Mouse (Mus musculus): ENCODE results near the gene Ift140. TPM values are rescaled to one million over a fixed set of nuclear protein-coding genes. Genes with fewer than 3 reads are reported as not detected.
A peak's percentile ranks its signal among the peaks of the same experiment; 100 is the strongest.

Ift140 gene
- polyA plus RNA-seq, 1 experiment from 2014 or later = 16.9 TPM

DNA sequence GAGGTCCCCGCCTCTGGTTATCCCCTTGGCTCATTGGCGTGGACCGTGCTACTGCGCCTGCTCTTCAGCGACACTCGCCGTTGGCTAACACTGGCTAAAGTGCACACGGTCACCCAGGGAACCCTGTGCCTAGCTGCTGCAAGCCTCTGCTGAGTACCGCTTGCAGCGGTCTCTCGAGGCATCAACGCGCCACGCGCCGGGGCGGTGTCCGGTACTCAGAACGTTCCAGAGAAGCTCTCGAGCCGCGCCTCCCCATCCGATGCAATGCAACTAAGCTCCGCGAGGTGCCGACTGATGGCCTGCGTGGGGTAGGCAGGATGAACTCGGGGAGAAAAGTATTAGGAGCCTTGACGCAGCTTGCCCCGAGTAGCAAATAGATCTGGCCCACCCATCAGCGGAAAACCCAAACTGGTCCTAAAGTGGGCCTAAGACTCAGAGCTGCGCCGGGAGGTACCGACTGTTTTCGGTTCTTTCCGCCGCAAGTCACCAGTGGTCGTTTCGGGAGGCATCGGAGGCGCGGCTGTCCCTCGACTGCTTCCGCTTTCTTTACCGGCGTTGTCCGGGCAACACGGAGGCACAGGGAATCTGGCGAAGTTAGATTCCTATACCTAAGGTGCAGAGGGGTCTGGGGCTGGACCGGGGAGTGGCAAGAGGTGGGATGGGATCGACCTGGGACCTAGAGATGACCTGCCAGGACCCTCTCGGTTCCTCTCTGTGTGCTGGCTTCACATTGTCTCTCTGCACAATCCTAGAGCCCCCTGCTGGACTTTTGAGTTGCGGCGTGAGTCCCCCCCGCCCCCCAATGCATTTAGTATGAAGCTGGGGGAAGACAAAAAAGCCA lies 627 bp downstream of the Ift140 start:
- Histone ChIP-seq H3K9ac (ENCODE audit: low read length) (peak overlapping the region; percentile 66), H3K4me1 (replicated peaks; ENCODE audit: control insufficient read depth, insufficient read depth, low read length) (peaks cover 14% of the 10 kb centered on the region), H3K9me3 (ENCODE audit: control insufficient read depth, low read length) (no peaks in the 10 kb centered on the region), H3K36me3 (ENCODE audit: control insufficient read depth, insufficient read depth, low read length) (peaks cover 18% of the 10 kb centered on the region), H3K4me2 (ENCODE audit: low read length) (peak overlapping the region; percentile 81), H3K27ac (ENCODE audit: low read depth) (peak overlapping the region; percentile 76), H3K4me3 (ENCODE audit: low read depth, low read length) (peak overlapping the region; percentile 100), H3K27me3 (replicated peaks; ENCODE audit: control insufficient read depth, insufficient read depth, low read length) (no peaks in the 10 kb centered on the region)
- DNase-seq (ENCODE audit: low spot score) = peak; percentile 77
- WGBS = under 1% methylated on average over 55 of the region's 55 CpGs
- ATAC-seq (replicated peaks; ENCODE audit: low FRiP score, low TSS enrichment, low read depth) = peak; percentile 82

DNA sequence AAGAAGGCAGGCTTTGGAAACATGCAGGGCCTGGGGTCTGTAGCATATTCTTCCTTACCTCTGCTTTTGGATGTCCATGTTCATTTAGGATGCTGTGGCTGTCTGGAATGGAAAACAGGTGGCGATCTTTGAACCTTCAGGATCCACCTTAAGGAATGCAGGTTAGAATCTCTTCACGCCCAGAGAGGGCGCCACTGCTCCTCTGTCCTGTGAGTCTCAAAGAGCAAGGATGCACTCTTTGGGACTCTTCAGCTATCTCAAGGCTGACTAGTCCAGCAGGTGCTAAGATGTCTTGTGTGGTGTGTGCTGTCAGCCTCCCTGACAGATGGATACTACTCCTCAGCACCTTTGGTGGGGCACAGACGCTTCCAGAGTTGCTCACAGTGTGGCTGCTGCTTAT lies 20.3 kb downstream of the Ift140 start:
- DNase-seq (ENCODE audit: low spot score) = no peak

GRCm38 (mm10) chr17:25044879-25045278 lies 29.0 kb downstream of the Ift140 start:
- no peak for ATAC-seq (replicated peaks; ENCODE audit: low FRiP score, low TSS enrichment, low read depth)
- no peaks in the 10 kb centered on the region for H3K9me3 ChIP-seq (ENCODE audit: control insufficient read depth, low read length)
- H3K27me3 ChIP-seq (replicated peaks; ENCODE audit: control insufficient read depth, insufficient read depth, low read length) = no peaks in the 10 kb centered on the region
- no peak for DNase-seq (ENCODE audit: low spot score)
- H3K4me3 ChIP-seq (ENCODE audit: low read depth, low read length) = no peak overlapping the region
- H3K27ac ChIP-seq (ENCODE audit: low read depth) = no peak overlapping the region
- 78% methylated on average over 7 of the region's 7 CpGs for WGBS
- H3K9ac ChIP-seq (ENCODE audit: low read length) = no peak overlapping the region
- H3K36me3 ChIP-seq (ENCODE audit: control insufficient read depth, insufficient read depth, low read length) = peaks cover 30% of the 10 kb centered on the region
- H3K4me2 ChIP-seq (ENCODE audit: low read length) = no peak overlapping the region
- H3K4me1 ChIP-seq (replicated peaks; ENCODE audit: control insufficient read depth, insufficient read depth, low read length) = no peaks in the 10 kb centered on the region

More for the DNA sequence above, 20.3 kb downstream of the Ift140 start:
- 69% methylated on average over 4 of the region's 4 CpGs for WGBS
- H3K4me2 ChIP-seq (ENCODE audit: low read length) = no peak overlapping the region
- no peak overlapping the region for H3K27ac ChIP-seq (ENCODE audit: low read depth)
- no peak for ATAC-seq (replicated peaks; ENCODE audit: low FRiP score, low TSS enrichment, low read depth)
- no peaks in the 10 kb centered on the region for H3K9me3 ChIP-seq (ENCODE audit: control insufficient read depth, low read length)
- no peak overlapping the region for H3K4me3 ChIP-seq (ENCODE audit: low read depth, low read length)
- no peak overlapping the region for H3K9ac ChIP-seq (ENCODE audit: low read length)
- peaks cover 51% of the 10 kb centered on the region for H3K36me3 ChIP-seq (ENCODE audit: control insufficient read depth, insufficient read depth, low read length)
- H3K4me1 ChIP-seq (replicated peaks; ENCODE audit: control insufficient read depth, insufficient read depth, low read length) = no peaks in the 10 kb centered on the region
- H3K27me3 ChIP-seq (replicated peaks; ENCODE audit: control insufficient read depth, insufficient read depth, low read length) = no peaks in the 10 kb centered on the region

- ATAC-seq (replicated peaks; ENCODE audit: low FRiP score, low TSS enrichment, low read depth) = no peak
These were observed 29.4 kb downstream of the Ift140 start for GRCm38 (mm10) chr17:25045281-25045680.

GRCm38 (mm10) chr17:25047143-25047542 lies 31.3 kb downstream of the Ift140 start:
- no peaks in the 10 kb centered on the region for H3K4me1 ChIP-seq (replicated peaks; ENCODE audit: control insufficient read depth, insufficient read depth, low read length)
- WGBS = 88% methylated on average over 5 of the region's 6 CpGs
- DNase-seq (ENCODE audit: low spot score) (no peak), ATAC-seq (replicated peaks; ENCODE audit: low FRiP score, low TSS enrichment, low read depth) (no peak)
- H3K4me2 ChIP-seq (ENCODE audit: low read length) = no peak overlapping the region
- H3K4me3 ChIP-seq (ENCODE audit: low read depth, low read length) = no peak overlapping the region
- peaks cover 40% of the 10 kb centered on the region for H3K36me3 ChIP-seq (ENCODE audit: control insufficient read depth, insufficient read depth, low read length)
- H3K27ac ChIP-seq (ENCODE audit: low read depth) = no peak overlapping the region
- no peaks in the 10 kb centered on the region for H3K9me3 ChIP-seq (ENCODE audit: control insufficient read depth, low read length)
- H3K9ac ChIP-seq (ENCODE audit: low read length) = no peak overlapping the region
- no peaks in the 10 kb centered on the region for H3K27me3 ChIP-seq (replicated peaks; ENCODE audit: control insufficient read depth, insufficient read depth, low read length)

More at GRCm38 (mm10) chr17:25045281-25045680, 29.4 kb downstream of the Ift140 start:
- no peaks in the 10 kb centered on the region for H3K9me3 ChIP-seq (ENCODE audit: control insufficient read depth, low read length)
- no peak for DNase-seq (ENCODE audit: low spot score)
- WGBS = 91% methylated on average over 4 of the region's 4 CpGs
- H3K36me3 ChIP-seq (ENCODE audit: control insufficient read depth, insufficient read depth, low read length) = peaks cover 32% of the 10 kb centered on the region
- H3K4me2 ChIP-seq (ENCODE audit: low read length) = no peak overlapping the region
- no peak overlapping the region for H3K4me3 ChIP-seq (ENCODE audit: low read depth, low read length)
- no peaks in the 10 kb centered on the region for H3K27me3 ChIP-seq (replicated peaks; ENCODE audit: control insufficient read depth, insufficient read depth, low read length)
- no peaks in the 10 kb centered on the region for H3K4me1 ChIP-seq (replicated peaks; ENCODE audit: control insufficient read depth, insufficient read depth, low read length)
- H3K9ac ChIP-seq (ENCODE audit: low read length) = no peak overlapping the region
- no peak overlapping the region for H3K27ac ChIP-seq (ENCODE audit: low read depth)

DNA sequence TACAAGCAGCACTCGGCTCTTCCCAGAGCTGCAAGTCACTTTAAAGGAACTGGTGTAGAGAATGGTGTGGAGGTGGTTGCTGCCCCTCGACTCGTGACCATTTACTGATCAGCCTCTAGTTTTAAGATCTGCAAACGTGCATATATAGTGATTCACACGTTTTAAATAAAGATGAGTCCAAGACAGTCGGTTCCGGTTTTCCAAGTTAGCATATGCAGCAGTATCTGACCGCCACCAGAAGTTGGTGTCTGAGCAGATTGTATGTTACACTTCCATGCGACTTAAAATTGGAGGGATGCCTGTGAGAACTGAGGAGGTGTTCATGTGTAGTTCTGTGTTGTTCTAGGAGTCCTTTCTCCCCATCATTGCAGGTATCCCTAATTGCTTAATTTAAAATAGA lies 37.4 kb downstream of the Ift140 start:
- WGBS = 84% methylated on average over 9 of the region's 9 CpGs
- Histone ChIP-seq H3K36me3 (ENCODE audit: control insufficient read depth, insufficient read depth, low read length) (peaks cover 76% of the 10 kb centered on the region), H3K27ac (ENCODE audit: low read depth) (no peak overlapping the region), H3K27me3 (replicated peaks; ENCODE audit: control insufficient read depth, insufficient read depth, low read length) (no peaks in the 10 kb centered on the region), H3K4me2 (ENCODE audit: low read length) (no peak overlapping the region), H3K9ac (ENCODE audit: low read length) (no peak overlapping the region), H3K4me3 (ENCODE audit: low read depth, low read length) (no peak overlapping the region), H3K9me3 (ENCODE audit: control insufficient read depth, low read length) (no peaks in the 10 kb centered on the region), H3K4me1 (replicated peaks; ENCODE audit: control insufficient read depth, insufficient read depth, low read length) (no peaks in the 10 kb centered on the region)
- ATAC-seq (replicated peaks; ENCODE audit: low FRiP score, low TSS enrichment, low read depth) = no peak
- no peak for DNase-seq (ENCODE audit: low spot score)

DNA sequence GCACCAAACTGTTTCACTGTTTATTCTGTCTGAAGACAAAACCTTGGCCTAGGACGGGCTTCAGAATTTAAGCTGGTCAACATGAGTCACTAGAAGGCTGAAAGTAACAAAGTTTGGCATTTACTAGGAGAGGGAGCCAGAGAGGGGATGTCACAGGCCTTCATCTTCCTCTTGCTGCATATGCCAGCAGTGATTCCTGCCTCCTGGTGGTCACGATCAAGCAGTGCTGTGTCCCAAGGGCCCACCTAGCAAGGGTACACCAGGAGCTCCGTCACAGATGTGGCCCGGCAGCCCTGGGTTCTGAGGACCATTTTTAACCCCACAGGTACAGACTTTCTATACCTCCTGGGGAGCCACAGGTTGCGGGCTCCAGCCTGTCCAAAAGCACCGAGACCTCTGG lies 41.2 kb downstream of the Ift140 start:
- DNase-seq (ENCODE audit: low spot score) = no peak
- Histone ChIP-seq H3K4me3 (ENCODE audit: low read depth, low read length) (no peak overlapping the region), H3K27me3 (replicated peaks; ENCODE audit: control insufficient read depth, insufficient read depth, low read length) (no peaks in the 10 kb centered on the region), H3K36me3 (ENCODE audit: control insufficient read depth, insufficient read depth, low read length) (peaks cover 79% of the 10 kb centered on the region), H3K27ac (ENCODE audit: low read depth) (no peak overlapping the region), H3K9me3 (ENCODE audit: control insufficient read depth, low read length) (no peaks in the 10 kb centered on the region), H3K4me2 (ENCODE audit: low read length) (no peak overlapping the region), H3K9ac (ENCODE audit: low read length) (no peak overlapping the region), H3K4me1 (replicated peaks; ENCODE audit: control insufficient read depth, insufficient read depth, low read length) (no peaks in the 10 kb centered on the region)
- WGBS = 79% methylated on average over 6 of the region's 6 CpGs
- ATAC-seq (replicated peaks; ENCODE audit: low FRiP score, low TSS enrichment, low read depth) = no peak

DNA sequence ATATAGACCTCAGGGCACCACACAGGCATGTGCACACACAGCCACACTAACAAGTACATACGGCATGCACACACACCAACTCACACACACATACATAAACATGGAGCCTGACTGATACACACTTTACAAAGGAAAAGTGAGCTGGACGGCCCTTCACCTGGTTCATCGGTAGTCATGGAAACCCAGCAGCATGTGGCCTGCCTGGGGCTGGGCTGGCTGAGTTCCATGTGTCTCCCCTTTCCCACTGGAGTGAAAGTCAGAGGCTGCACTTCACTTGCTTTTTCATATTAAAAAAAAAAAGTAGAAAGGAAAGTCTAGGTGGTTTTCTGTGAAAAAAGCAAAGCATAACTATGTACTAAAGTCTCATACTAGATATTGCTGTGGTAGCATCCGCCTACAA lies 47.4 kb downstream of the Ift140 start:
- peaks cover 43% of the 10 kb centered on the region for H3K36me3 ChIP-seq (ENCODE audit: control insufficient read depth, insufficient read depth, low read length)
- H3K9me3 ChIP-seq (ENCODE audit: control insufficient read depth, low read length) = no peaks in the 10 kb centered on the region
- H3K4me1 ChIP-seq (replicated peaks; ENCODE audit: control insufficient read depth, insufficient read depth, low read length) = no peaks in the 10 kb centered on the region
- 89% methylated on average over 4 of the region's 4 CpGs for WGBS
- no peak overlapping the region for H3K4me3 ChIP-seq (ENCODE audit: low read depth, low read length)
- no peak for ATAC-seq (replicated peaks; ENCODE audit: low FRiP score, low TSS enrichment, low read depth)
- no peak overlapping the region for H3K27ac ChIP-seq (ENCODE audit: low read depth)
- DNase-seq (ENCODE audit: low spot score) = no peak
- H3K27me3 ChIP-seq (replicated peaks; ENCODE audit: control insufficient read depth, insufficient read depth, low read length) = no peaks in the 10 kb centered on the region
- H3K9ac ChIP-seq (ENCODE audit: low read length) = no peak overlapping the region
- H3K4me2 ChIP-seq (ENCODE audit: low read length) = no peak overlapping the region

- peaks cover 42% of the 10 kb centered on the region for H3K36me3 ChIP-seq (ENCODE audit: control insufficient read depth, insufficient read depth, low read length)
- H3K27me3 ChIP-seq (replicated peaks; ENCODE audit: control insufficient read depth, insufficient read depth, low read length) = no peaks in the 10 kb centered on the region
- no peak overlapping the region for H3K27ac ChIP-seq (ENCODE audit: low read depth)
- DNase-seq (ENCODE audit: low spot score) (no peak), ATAC-seq (replicated peaks; ENCODE audit: low FRiP score, low TSS enrichment, low read depth) (no peak)
- no peaks in the 10 kb centered on the region for H3K9me3 ChIP-seq (ENCODE audit: control insufficient read depth, low read length)
- no peaks in the 10 kb centered on the region for H3K4me1 ChIP-seq (replicated peaks; ENCODE audit: control insufficient read depth, insufficient read depth, low read length)
- 84% methylated on average over 12 of the region's 12 CpGs for WGBS
- H3K4me3 ChIP-seq (ENCODE audit: low read depth, low read length) = no peak overlapping the region
- H3K9ac ChIP-seq (ENCODE audit: low read length) = no peak overlapping the region
- no peak overlapping the region for H3K4me2 ChIP-seq (ENCODE audit: low read length)
These were observed 48.0 kb downstream of the Ift140 start for GRCm38 (mm10) chr17:25063872-25064271.

All from intestine, embryonic 14.5 days (tissue).